Mouse (Mus musculus): ENCODE results near the gene Jag1. TPM values are rescaled to one million over a fixed set of nuclear protein-coding genes. Genes with fewer than 3 reads are reported as not detected.

Gene Jag1
- 10.2 TPM for polyA plus RNA-seq (2014; fragmentation: Illumina TruSeq; extraction: RNeasy Lipid Tissue Mini Kit (QIAGEN cat#74804); ENCODE audit: low read depth, low replicate concordance)

GRCm38 (mm10) chr2:137116025-137116674, at the start of gene Jag1:
Gene Jag1, minus strand, starts transcription at chr2:137116644.

Other genes starting within 250 kb of the Jag1 start
- gene AL731706.2, start 231.0 kb downstream of the Jag1 start, polyA plus RNA-seq (2014; fragmentation: Illumina TruSeq; extraction: RNeasy Lipid Tissue Mini Kit (QIAGEN cat#74804); ENCODE audit: low read depth, low replicate concordance): 23.3 TPM
- gene Slx4ip, start 225.4 kb downstream of the Jag1 start, polyA plus RNA-seq (2014; fragmentation: Illumina TruSeq; extraction: RNeasy Lipid Tissue Mini Kit (QIAGEN cat#74804); ENCODE audit: low read depth, low replicate concordance): 18.2 TPM
- 3.4 TPM for gene AL731706.1, start 225.3 kb downstream of the Jag1 start, polyA plus RNA-seq (2014; fragmentation: Illumina TruSeq; extraction: RNeasy Lipid Tissue Mini Kit (QIAGEN cat#74804); ENCODE audit: low read depth, low replicate concordance)
- 24.8 TPM for gene Mkks, start 225.3 kb downstream of the Jag1 start, polyA plus RNA-seq (2014; fragmentation: Illumina TruSeq; extraction: RNeasy Lipid Tissue Mini Kit (QIAGEN cat#74804); ENCODE audit: low read depth, low replicate concordance)

All from testis, adult 10 weeks (tissue).